Mouse (Mus musculus): ENCODE measurements around the gene Vmn2r79. TPM values are rescaled to one million over a fixed set of nuclear protein-coding genes. Genes with fewer than 3 reads are reported as not detected.

The Vmn2r79 gene
- 0.01 TPM in 1 of 2 replicates, not detected in the other for polyA plus RNA-seq (2012)

GRCm38 (mm10) chr7:86995815-86996214 is at the start of gene Vmn2r79:
Gene Vmn2r79, plus strand, starts transcription at chr7:86996115.

Other genes with a start within 250 kb of the Vmn2r79 start
- not detected in 2 replicates for gene Folh1, start 220.2 kb upstream of the Vmn2r79 start, polyA plus RNA-seq (2012)
- gene Vmn2r77, start 201.1 kb upstream of the Vmn2r79 start, polyA plus RNA-seq (2012), result not detected in 2 replicates
- not detected in 2 replicates for gene Vmn2r78, start 81.0 kb upstream of the Vmn2r79 start, polyA plus RNA-seq (2012)
- gene Nox4, start 250.0 kb downstream of the Vmn2r79 start, polyA plus RNA-seq (2012), result not detected in 2 replicates

Data from megakaryocyte-erythroid progenitor cell, adult 5 weeks (primary cell).